Mouse (Mus musculus): Measurements from ENCODE around the gene Tmem176a.

GRCm38 (mm10) chr6:48864723-48865122, 24.0 kb downstream of the Tmem176a start:
- TF ChIP-seq CTCF (conservative IDR thresholded peaks at IDR 0.05; ENCODE audit: low read length) (no peak), NANOG (IDR thresholded peaks at IDR 0.05; ENCODE audit: borderline replicate concordance, low read length) (no peak), POU5F1 (IDR thresholded peaks at IDR 0.05; ENCODE audit: borderline replicate concordance, low read length) (no peak)

Data from E14TG2a.4 (cell line).